Mouse (Mus musculus) R1 (cell line): ENCODE data around the gene Cntn5.
A peak's percentile ranks its signal among the peaks of the same experiment; 100 is the strongest.

Source experiments
- DNase-seq: peaks from one replicate; pipeline ENCODE4 v3.0.0-alpha.2; 2018; ENCODE audit warnings: low read depth, low spot score

The Cntn5 gene

GRCm38 (mm10) chr9:10657144-10657748, 247.3 kb downstream of the Cntn5 start:
- no peak for DNase-seq

- no peak for DNase-seq
These were observed 253.9 kb downstream of the Cntn5 start for GRCm38 (mm10) chr9:10650632-10651031.

- DNase-seq: no peak
These were observed 258.6 kb downstream of the Cntn5 start for GRCm38 (mm10) chr9:10645951-10646350.

GRCm38 (mm10) chr9:10645045-10645830, 259.3 kb downstream of the Cntn5 start:
- DNase-seq: peak; percentile 6

GRCm38 (mm10) chr9:10618036-10618435, 286.5 kb downstream of the Cntn5 start:
- no peak for DNase-seq

GRCm38 (mm10) chr9:10575346-10576241, 329.0 kb downstream of the Cntn5 start:
- DNase-seq: no peak

- peak; percentile 35 for DNase-seq
These were observed 334.7 kb downstream of the Cntn5 start for GRCm38 (mm10) chr9:10569830-10570229.

- DNase-seq: peak; percentile 94
These were observed 363.7 kb downstream of the Cntn5 start for GRCm38 (mm10) chr9:10540877-10541276.

- no peak for DNase-seq
These were observed 372.3 kb downstream of the Cntn5 start for GRCm38 (mm10) chr9:10532248-10532647.

GRCm38 (mm10) chr9:10531087-10531486, 373.5 kb downstream of the Cntn5 start:
- DNase-seq: no peak

- no peak for DNase-seq
These were observed 375.0 kb downstream of the Cntn5 start for GRCm38 (mm10) chr9:10529528-10529927.

GRCm38 (mm10) chr9:10529113-10529512, 375.5 kb downstream of the Cntn5 start:
- no peak for DNase-seq

- DNase-seq: no peak
These were observed 375.9 kb downstream of the Cntn5 start for GRCm38 (mm10) chr9:10528692-10529091.

GRCm38 (mm10) chr9:10525915-10526667, 378.5 kb downstream of the Cntn5 start:
- DNase-seq: no peak

- no peak for DNase-seq
These were observed 382.0 kb downstream of the Cntn5 start for GRCm38 (mm10) chr9:10522604-10523003.

- DNase-seq: no peak
These were observed 383.5 kb downstream of the Cntn5 start for GRCm38 (mm10) chr9:10521054-10521453.

- no peak for DNase-seq
These were observed 412.3 kb downstream of the Cntn5 start for GRCm38 (mm10) chr9:10492243-10492642.

GRCm38 (mm10) chr9:10471484-10472125, 433.0 kb downstream of the Cntn5 start:
- no peak for DNase-seq

GRCm38 (mm10) chr9:10464758-10465157, 439.8 kb downstream of the Cntn5 start:
- DNase-seq: peak; percentile 74

GRCm38 (mm10) chr9:10457900-10458299, 446.7 kb downstream of the Cntn5 start:
- peak; percentile 40 for DNase-seq
